Mouse (Mus musculus) E14TG2a.4 (cell line): ENCODE data around the gene Klhl32.

Source experiments
- CTCF ChIP-seq: conservative IDR thresholded peaks from 2 replicates; pipeline ENCODE4 v1.5.1; 2014; ENCODE audit warnings: low read length
- NANOG ChIP-seq: IDR thresholded peaks from 2 replicates; pipeline ENCODE4 v1.6.1; 2014; ENCODE audit warnings: borderline replicate concordance, low read length, mixed read lengths
- POU5F1 ChIP-seq: IDR thresholded peaks from 2 replicates; pipeline ENCODE4 v1.6.1; 2014; ENCODE audit warnings: low read length, borderline replicate concordance

DNA sequence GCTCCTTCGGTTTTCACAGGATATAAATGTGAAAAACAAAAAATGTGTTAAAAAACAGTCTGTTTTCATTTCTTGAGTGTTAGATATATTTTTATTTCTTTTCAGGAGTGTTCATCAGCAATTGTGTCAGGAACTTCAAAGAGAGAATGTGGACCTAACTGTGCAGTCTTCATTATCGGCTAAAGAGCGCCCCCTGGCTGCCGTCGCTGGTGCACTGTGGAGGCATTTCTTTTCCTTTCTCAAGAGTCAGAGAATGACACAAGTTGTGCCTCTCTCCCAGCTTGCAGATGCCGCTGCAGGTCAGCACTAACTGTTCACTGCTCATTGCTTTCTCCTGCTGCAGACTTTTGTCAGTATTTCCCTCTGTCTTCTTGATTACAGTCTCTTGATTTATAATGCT is 276.6 kb downstream of the Klhl32 start:
- TF ChIP-seq CTCF (peak; percentile 93), POU5F1 (no peak), NANOG (no peak)
